Mouse (Mus musculus) splenic B cell, adult 2 months (primary cell): Measurements from ENCODE around the gene Kcnk10.

Experiments
- DNase-seq: peaks from one replicate; pipeline ENCODE4 v3.0.0-alpha.2; 2011; ENCODE audit warnings: low read depth, low spot score
- H3K27me3 ChIP-seq: 2 replicates; pipeline ENCODE4 v1.6.1; 2012; ENCODE audit warnings: mild to moderate bottlenecking, low read length, moderate library complexity, mixed read lengths; ENCODE audit not compliant: control insufficient read depth, poor library complexity, insufficient read depth, severe bottlenecking
- H3K36me3 ChIP-seq: 2 replicates; pipeline ENCODE4 v1.6.1; 2012; ENCODE audit warnings: mild to moderate bottlenecking, low read length, moderate library complexity, mixed read lengths; ENCODE audit not compliant: control insufficient read depth, poor library complexity, insufficient read depth, severe bottlenecking

The Kcnk10 gene

GRCm38 (mm10) chr12:98443754-98444153 is 134.4 kb downstream of the Kcnk10 start:
- DNase-seq, result no peak
- H3K36me3 ChIP-seq, result no peaks in the 10 kb centered on the region
- no peaks in the 10 kb centered on the region for H3K27me3 ChIP-seq

DNA sequence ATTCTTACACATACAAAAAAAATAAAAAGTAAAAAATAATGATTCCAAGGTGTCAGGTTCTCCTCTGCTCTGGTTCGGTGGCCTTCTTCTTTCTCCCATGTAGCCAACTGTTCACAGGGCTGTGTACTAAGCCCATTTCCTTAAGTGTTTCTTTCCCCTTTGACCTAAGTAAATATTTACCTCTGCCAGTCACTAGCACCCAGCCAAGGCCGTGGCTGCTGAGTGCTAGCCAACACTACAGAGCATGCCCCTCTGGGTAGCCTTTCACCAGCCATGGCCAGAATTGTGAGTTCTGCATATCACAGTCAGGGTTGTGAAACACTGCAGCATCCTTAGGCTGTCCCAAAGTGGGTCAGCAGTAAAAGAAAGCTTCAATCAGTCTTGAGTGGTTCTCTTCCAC is 140.0 kb downstream of the Kcnk10 start:
- Histone ChIP-seq H3K27me3 (no peaks in the 10 kb centered on the region), H3K36me3 (no peaks in the 10 kb centered on the region)
- DNase-seq, result no peak

DNA sequence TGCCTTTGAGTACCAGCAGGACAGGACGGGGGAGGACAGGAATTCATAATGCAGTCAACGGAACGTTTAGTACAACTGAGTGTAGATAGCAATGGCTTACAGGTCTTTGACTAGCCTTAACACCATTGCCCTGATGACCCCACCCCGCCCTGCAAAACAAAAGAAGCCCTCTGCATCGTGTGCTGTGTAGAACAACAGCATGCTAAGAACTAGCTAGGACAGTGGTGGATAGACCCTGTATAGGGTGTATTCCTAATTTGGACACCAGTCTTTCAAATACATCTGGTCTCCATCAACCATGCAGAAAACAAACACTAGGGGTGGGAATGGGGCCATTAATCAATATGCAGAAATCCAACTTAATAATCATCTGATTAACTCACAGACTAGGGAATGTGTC is 147.4 kb downstream of the Kcnk10 start:
- no peak for DNase-seq
- Histone ChIP-seq H3K36me3 (no peaks in the 10 kb centered on the region), H3K27me3 (no peaks in the 10 kb centered on the region)

GRCm38 (mm10) chr12:98421340-98421739 is 156.8 kb downstream of the Kcnk10 start:
- Histone ChIP-seq H3K27me3 (no peaks in the 10 kb centered on the region), H3K36me3 (no peaks in the 10 kb centered on the region)
- DNase-seq, result no peak

- Histone ChIP-seq H3K36me3 (no peaks in the 10 kb centered on the region), H3K27me3 (no peaks in the 10 kb centered on the region)
- no peak for DNase-seq
Observed at GRCm38 (mm10) chr12:98419849-98420248, 158.3 kb downstream of the Kcnk10 start.

DNA sequence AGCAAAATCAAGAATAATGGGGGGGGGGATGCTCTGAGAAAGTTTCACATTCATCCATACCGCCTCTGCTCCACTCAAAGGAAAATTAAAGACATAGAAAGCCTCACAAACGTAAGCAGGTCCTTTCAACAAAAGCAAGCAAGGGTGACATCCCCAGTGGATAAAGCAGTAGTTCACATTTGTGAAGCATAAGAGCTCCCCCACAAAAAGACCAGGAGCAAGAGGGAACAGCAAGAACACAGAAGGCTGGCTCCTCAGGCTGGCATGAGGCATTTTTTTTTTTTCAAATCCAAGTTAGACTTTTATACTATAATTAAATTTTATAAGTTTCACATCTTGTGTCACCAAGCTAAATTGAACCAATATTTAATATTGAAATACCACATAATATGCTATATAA is 168.5 kb downstream of the Kcnk10 start:
- DNase-seq, result no peak
- H3K36me3 ChIP-seq, result no peaks in the 10 kb centered on the region
- no peaks in the 10 kb centered on the region for H3K27me3 ChIP-seq

- DNase-seq, result no peak
- no peaks in the 10 kb centered on the region for H3K36me3 ChIP-seq
- no peaks in the 10 kb centered on the region for H3K27me3 ChIP-seq
Observed at GRCm38 (mm10) chr12:98406598-98406997, 171.5 kb downstream of the Kcnk10 start.

DNA sequence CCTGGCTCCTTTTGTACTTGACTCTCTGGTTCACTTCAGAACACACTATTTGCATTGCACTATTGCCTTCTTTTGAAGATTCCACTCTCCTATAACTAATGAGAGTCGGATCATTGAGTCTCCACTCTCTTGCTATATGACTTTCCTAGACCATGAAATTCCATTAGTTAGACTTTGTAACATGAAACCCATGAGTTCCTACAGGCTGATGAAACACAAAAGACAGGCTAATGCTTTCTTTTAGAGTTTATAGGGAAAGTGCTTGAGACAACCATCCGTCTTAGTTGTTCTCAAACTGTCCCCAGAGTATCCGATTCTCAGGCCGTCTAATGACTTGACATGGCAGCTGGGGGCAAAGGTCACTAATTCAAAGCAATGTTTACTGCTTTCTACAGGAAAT is 172.0 kb downstream of the Kcnk10 start:
- Histone ChIP-seq H3K27me3 (no peaks in the 10 kb centered on the region), H3K36me3 (no peaks in the 10 kb centered on the region)
- DNase-seq, result no peak

- H3K36me3 ChIP-seq, result no peaks in the 10 kb centered on the region
- DNase-seq, result no peak
Observed at GRCm38 (mm10) chr12:98396586-98396985, 181.5 kb downstream of the Kcnk10 start.

GRCm38 (mm10) chr12:98394115-98394514 is 184.0 kb downstream of the Kcnk10 start:
- DNase-seq, result no peak
- H3K27me3 ChIP-seq, result no peaks in the 10 kb centered on the region

More at GRCm38 (mm10) chr12:98396586-98396985, 181.5 kb downstream of the Kcnk10 start:
- no peaks in the 10 kb centered on the region for H3K27me3 ChIP-seq

GRCm38 (mm10) chr12:98391347-98391746 is 186.8 kb downstream of the Kcnk10 start:
- H3K36me3 ChIP-seq, result no peaks in the 10 kb centered on the region
- H3K27me3 ChIP-seq, result no peaks in the 10 kb centered on the region
- no peak for DNase-seq

More at GRCm38 (mm10) chr12:98394115-98394514, 184.0 kb downstream of the Kcnk10 start:
- no peaks in the 10 kb centered on the region for H3K36me3 ChIP-seq

DNA sequence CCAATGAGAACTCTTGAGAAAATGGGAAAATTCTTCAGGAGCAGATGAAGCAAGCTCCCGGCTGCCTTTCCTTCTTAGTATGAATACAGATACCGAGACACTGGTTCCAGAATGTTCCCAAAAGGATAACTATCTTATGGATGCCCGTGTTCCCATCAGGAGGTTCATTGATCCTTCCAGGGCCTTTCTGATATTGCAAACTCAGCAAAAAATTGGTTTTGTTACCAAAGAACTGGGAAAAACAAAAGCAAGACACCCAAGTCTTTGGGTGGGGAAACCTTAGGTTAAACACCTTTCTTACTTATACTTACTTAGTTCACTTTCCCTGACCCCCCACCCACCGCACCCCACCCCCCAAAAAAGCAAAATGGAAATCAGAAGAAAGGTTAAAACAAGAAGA is 188.5 kb downstream of the Kcnk10 start:
- no peak for DNase-seq
- Histone ChIP-seq H3K36me3 (no peaks in the 10 kb centered on the region), H3K27me3 (no peaks in the 10 kb centered on the region)
